Mouse (Mus musculus): Measurements from ENCODE around the gene Camta1.

GRCm38 (mm10) chr4:151498481-151499276 is 363.0 kb downstream of the Camta1 start:
- TF ChIP-seq POU5F1 (IDR thresholded peaks at IDR 0.05; ENCODE audit: borderline replicate concordance, low read length): no peak
- peak; percentile 54 for TF ChIP-seq CTCF (conservative IDR thresholded peaks at IDR 0.05; ENCODE audit: low read length)
- TF ChIP-seq NANOG (IDR thresholded peaks at IDR 0.05; ENCODE audit: borderline replicate concordance, low read length): no peak
